Mouse (Mus musculus): ENCODE measurements around the gene Ear1. TPM values are rescaled to one million over a fixed set of nuclear protein-coding genes. Genes with fewer than 3 reads are reported as not detected.
"Not testable (repeated sequence)": the region's sequence is repeated elsewhere in the genome, so short reads cannot be mapped to it uniquely, and the experiment has no call there.

The Ear1 gene
- 0.38 TPM in 1 of 2 replicates, not detected in the other for polyA plus RNA-seq (2015; fragmentation: Nextera tagmentation; extraction: Ambion mirVana)

- not testable (repeated sequence) for H3K36me3 ChIP-seq; H3K27ac ChIP-seq (replicated peaks); H3K9ac ChIP-seq; H3K4me3 ChIP-seq; ATAC-seq (ENCODE audit: low read depth); H3K4me1 ChIP-seq (replicated peaks); H3K9me3 ChIP-seq; H3K4me2 ChIP-seq; H3K27me3 ChIP-seq
- WGBS = 76% methylated on average over 3 of the region's 3 CpGs
Observed at GRCm38 (mm10) chr14:43875417-43875816, at the start of gene Ear1. TSS of gene Ear1 (minus strand) at chr14:43875517.

GRCm38 (mm10) chr14:43924688-43925403 is 49.5 kb upstream of the Ear1 start, which contains the start of gene Gm8113:
TSS of gene Gm8113 (plus strand) at chr14:43925390.
- WGBS = 10% methylated on average over 10 of the region's 10 CpGs

GRCm38 (mm10) chr14:43923459-43923858 is 48.1 kb upstream of the Ear1 start, which contains the start of gene Ear10:
TSS of gene Ear10 (minus strand) at chr14:43923559.
- H3K36me3 ChIP-seq; H3K9ac ChIP-seq; ATAC-seq (ENCODE audit: low read depth); H3K4me1 ChIP-seq (replicated peaks); H3K27ac ChIP-seq (replicated peaks); H3K27me3 ChIP-seq; H3K4me3 ChIP-seq; H3K4me2 ChIP-seq; H3K9me3 ChIP-seq: not testable (repeated sequence)
- WGBS = 91% methylated on average over 3 of the region's 3 CpGs

More at GRCm38 (mm10) chr14:43924688-43925403, 49.5 kb upstream of the Ear1 start, which contains the start of gene Gm8113:
- peak within 1 kb of the TSS; percentile 87 for H3K27ac ChIP-seq (replicated peaks)
- not testable (repeated sequence) for H3K27me3 ChIP-seq; H3K36me3 ChIP-seq; H3K9me3 ChIP-seq; H3K4me1 ChIP-seq (replicated peaks)
- H3K4me3 ChIP-seq = peak within 1 kb of the TSS; percentile 48
- peak within 1 kb of the TSS; percentile 71 for H3K9ac ChIP-seq
- peak; percentile 99 for ATAC-seq (ENCODE audit: low read depth)
- H3K4me2 ChIP-seq = peak within 1 kb of the TSS; percentile 52

GRCm38 (mm10) chr14:43918214-43918613 is 42.9 kb upstream of the Ear1 start:
- not testable (repeated sequence) for H3K36me3 ChIP-seq; H3K4me1 ChIP-seq (replicated peaks); H3K4me2 ChIP-seq; H3K27ac ChIP-seq (replicated peaks); ATAC-seq (ENCODE audit: low read depth); H3K27me3 ChIP-seq; H3K9me3 ChIP-seq; H3K9ac ChIP-seq; H3K4me3 ChIP-seq

GRCm38 (mm10) chr14:43898577-43898976 is 23.3 kb upstream of the Ear1 start:
- not testable (repeated sequence) for H3K4me3 ChIP-seq; H3K9ac ChIP-seq; H3K27ac ChIP-seq (replicated peaks); H3K4me1 ChIP-seq (replicated peaks); ATAC-seq (ENCODE audit: low read depth); H3K9me3 ChIP-seq; H3K27me3 ChIP-seq; H3K36me3 ChIP-seq; H3K4me2 ChIP-seq
- WGBS = 98% methylated on average over 3 of the region's 3 CpGs

GRCm38 (mm10) chr14:43895357-43895756 is 20.0 kb upstream of the Ear1 start:
- not testable (repeated sequence) for H3K27me3 ChIP-seq; H3K4me2 ChIP-seq; H3K9me3 ChIP-seq; H3K4me1 ChIP-seq (replicated peaks); H3K36me3 ChIP-seq; H3K27ac ChIP-seq (replicated peaks); H3K4me3 ChIP-seq; ATAC-seq (ENCODE audit: low read depth); H3K9ac ChIP-seq
- WGBS = 47% methylated on average over 2 of the region's 2 CpGs

GRCm38 (mm10) chr14:43891288-43891687 is 16.0 kb upstream of the Ear1 start:
- H3K27me3 ChIP-seq; ATAC-seq (ENCODE audit: low read depth); H3K4me3 ChIP-seq; H3K9ac ChIP-seq; H3K4me2 ChIP-seq; H3K9me3 ChIP-seq; H3K27ac ChIP-seq (replicated peaks); H3K4me1 ChIP-seq (replicated peaks); H3K36me3 ChIP-seq: not testable (repeated sequence)
- WGBS = 87% methylated on average over 1 of the region's 1 CpGs

- not testable (repeated sequence) for H3K27ac ChIP-seq (replicated peaks)
- 60% methylated on average over 1 of the region's 1 CpGs for WGBS
Observed at GRCm38 (mm10) chr14:43886235-43886634, 10.9 kb upstream of the Ear1 start.

GRCm38 (mm10) chr14:43879966-43880545 is 4.7 kb upstream of the Ear1 start:
- H3K27ac ChIP-seq (replicated peaks); H3K27me3 ChIP-seq; H3K9me3 ChIP-seq; H3K4me2 ChIP-seq; ATAC-seq (ENCODE audit: low read depth); H3K36me3 ChIP-seq; H3K4me3 ChIP-seq; H3K4me1 ChIP-seq (replicated peaks); H3K9ac ChIP-seq: not testable (repeated sequence)
- 83% methylated on average over 5 of the region's 5 CpGs for WGBS

More at GRCm38 (mm10) chr14:43886235-43886634, 10.9 kb upstream of the Ear1 start:
- not testable (repeated sequence) for H3K9ac ChIP-seq; H3K27me3 ChIP-seq; H3K4me3 ChIP-seq; H3K9me3 ChIP-seq; ATAC-seq (ENCODE audit: low read depth); H3K4me1 ChIP-seq (replicated peaks); H3K4me2 ChIP-seq; H3K36me3 ChIP-seq

- H3K9ac ChIP-seq; H3K27me3 ChIP-seq; ATAC-seq (ENCODE audit: low read depth); H3K36me3 ChIP-seq; H3K9me3 ChIP-seq; H3K4me1 ChIP-seq (replicated peaks); H3K27ac ChIP-seq (replicated peaks); H3K4me2 ChIP-seq; H3K4me3 ChIP-seq: not testable (repeated sequence)
- 63% methylated on average over 1 of the region's 2 CpGs for WGBS
Observed at GRCm38 (mm10) chr14:43877789-43878188, 2.5 kb upstream of the Ear1 start.

- H3K4me3 ChIP-seq; H3K9ac ChIP-seq; H3K4me2 ChIP-seq; H3K36me3 ChIP-seq; H3K9me3 ChIP-seq; H3K4me1 ChIP-seq (replicated peaks); ATAC-seq (ENCODE audit: low read depth); H3K27ac ChIP-seq (replicated peaks); H3K27me3 ChIP-seq: not testable (repeated sequence)
- 95% methylated on average over 3 of the region's 3 CpGs for WGBS
Observed at GRCm38 (mm10) chr14:43874862-43875261, 455 bp downstream of the Ear1 start.

GRCm38 (mm10) chr14:43860522-43860921 is 14.8 kb downstream of the Ear1 start:
- H3K27me3 ChIP-seq; H3K4me3 ChIP-seq; H3K4me2 ChIP-seq; H3K27ac ChIP-seq (replicated peaks); ATAC-seq (ENCODE audit: low read depth); H3K36me3 ChIP-seq; H3K4me1 ChIP-seq (replicated peaks); H3K9ac ChIP-seq; H3K9me3 ChIP-seq: not testable (repeated sequence)
- WGBS = 33% methylated on average over 2 of the region's 2 CpGs

GRCm38 (mm10) chr14:43859465-43859864 is 15.9 kb downstream of the Ear1 start:
- H3K4me2 ChIP-seq; ATAC-seq (ENCODE audit: low read depth); H3K4me1 ChIP-seq (replicated peaks); H3K9ac ChIP-seq; H3K27me3 ChIP-seq; H3K36me3 ChIP-seq; H3K4me3 ChIP-seq; H3K27ac ChIP-seq (replicated peaks); H3K9me3 ChIP-seq: not testable (repeated sequence)
- 62% methylated on average over 5 of the region's 6 CpGs for WGBS
